Mouse (Mus musculus) olfactory bulb, adult 2 months (tissue): ENCODE measurements around the gene 2410015M20Rik. TPM values are rescaled to one million over a fixed set of nuclear protein-coding genes. Genes with fewer than 3 reads are reported as not detected.
A peak's percentile ranks its signal among the peaks of the same experiment; 100 is the strongest.
"Not testable (repeated sequence)": the region's sequence is repeated elsewhere in the genome, so short reads cannot be mapped to it uniquely, and the experiment has no call there.

ENCODE experiments used
- H3K27ac ChIP-seq: fragments of 200-500 bp; 2 replicates; pipeline ENCODE4 v1.5.1; 2012; ENCODE audit warnings: low read depth, low read length; ENCODE audit not compliant: insufficient read depth
- H3K4me1 ChIP-seq: fragments of 200-500 bp; 2 replicates; pipeline ENCODE4 v1.6.1; 2012; ENCODE audit warnings: low read length; ENCODE audit not compliant: control insufficient read depth, insufficient read depth
- H3K4me3 ChIP-seq: fragments of 200-500 bp; 2 replicates; pipeline ENCODE4 v1.5.1; 2012; ENCODE audit warnings: mild to moderate bottlenecking, low read depth, low read length, moderate library complexity; ENCODE audit not compliant: insufficient read depth
- CTCF ChIP-seq: fragments of 200-500 bp; IDR thresholded peaks from 2 replicates; pipeline ENCODE4 v1.5.1; 2012; ENCODE audit warnings: low read depth, mild to moderate bottlenecking, low read length, moderate library complexity; ENCODE audit not compliant: insufficient read depth
- POLR2A ChIP-seq: fragments of 200-500 bp; IDR thresholded peaks from 2 replicates; pipeline ENCODE4 v1.6.1; 2012; ENCODE audit warnings: mild to moderate bottlenecking, low read depth, low read length, moderate library complexity; ENCODE audit not compliant: insufficient read depth
- WGBS: fragments of 180-500 bp; shearing (Covaris S2); methylation state at CpG from one replicate; pipeline ENCODE4 v1.1.7; 2018; 5-methylcytosine and 5-hydroxymethylcytosine counted together
- polyA plus RNA-seq: library from polyadenylated mRNA; stranded (reverse); fragments of >200 nt; gene quantifications from 2 replicates; pipeline ENCODE4 v1.2.4, GENCODE M21; 2012; ENCODE audit warnings: low replicate concordance; ENCODE audit not compliant: missing spikeins, insufficient read depth, insufficient read length

The 2410015M20Rik gene
- polyA plus RNA-seq = not detected in 2 replicates

DNA sequence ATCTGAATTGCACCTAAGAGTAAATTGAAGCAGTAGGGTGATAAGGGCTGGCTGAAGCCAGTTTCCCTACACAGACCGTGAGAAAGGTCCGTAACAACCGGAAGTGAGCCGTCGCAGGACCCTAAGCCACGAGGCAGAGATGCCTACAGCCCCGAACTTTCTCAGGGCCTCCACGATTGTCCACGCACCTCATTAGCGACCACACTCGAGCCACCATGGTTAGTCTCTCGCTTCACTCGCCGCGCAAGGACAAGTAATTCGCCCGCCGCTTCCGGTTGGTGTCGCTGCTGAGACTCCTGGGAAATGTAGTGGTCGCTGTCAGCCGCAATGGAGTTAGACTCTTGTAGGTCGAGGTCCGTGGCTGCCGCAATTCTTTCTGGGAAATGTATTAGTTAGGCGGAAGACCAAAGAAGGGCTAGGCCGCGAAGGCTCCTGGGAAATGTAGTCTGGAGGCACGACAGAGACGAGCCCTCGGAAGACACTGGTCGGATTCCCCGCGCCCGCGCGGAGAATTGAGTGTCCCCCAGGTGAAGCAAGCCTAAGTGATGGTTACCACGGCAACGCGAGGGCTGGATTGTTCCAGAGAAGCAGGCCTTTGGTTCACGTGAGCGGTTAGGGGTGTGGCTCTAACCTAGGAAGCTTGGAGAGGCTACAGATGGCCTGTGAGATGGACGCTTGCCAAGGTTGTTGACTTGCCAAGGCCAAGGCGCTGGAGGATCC is at the start of gene 2410015M20Rik:
2410015M20Rik (minus strand) TSS at position 320 of the 720 bp plus-strand sequence.
- Histone ChIP-seq H3K27ac (peak within 1 kb of the TSS; percentile 66), H3K4me1 (peaks cover 24% of the 10 kb centered on the region), H3K4me3 (peak within 1 kb of the TSS; percentile 71)
- TF ChIP-seq CTCF (no peak), POLR2A (peak; percentile 36; the same call in 1 of the 2 replicates)
- WGBS = under 1% methylated on average over 44 of the region's 44 CpGs

DNA sequence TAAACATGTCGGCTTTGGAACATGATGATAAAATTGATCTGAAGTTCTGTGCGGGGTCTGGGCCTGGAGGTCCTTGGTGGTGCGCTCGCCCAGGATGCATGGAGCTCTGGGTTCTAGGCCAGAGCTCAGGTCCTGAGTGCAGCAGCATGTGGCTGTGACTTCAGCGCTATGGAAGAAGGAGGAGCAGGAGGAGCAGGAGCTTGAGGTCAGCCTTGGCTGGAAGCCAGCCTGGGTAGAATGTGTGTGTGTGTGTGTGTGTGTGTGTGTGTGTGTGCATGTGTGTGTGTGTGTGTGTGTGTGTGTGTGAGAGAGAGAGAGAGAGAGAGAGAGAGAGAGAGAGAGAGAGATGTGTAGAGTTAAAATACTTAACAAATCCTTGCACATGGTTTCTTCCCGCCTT is 46.6 kb upstream of the 2410015M20Rik start:
- Histone ChIP-seq H3K4me1 (peaks cover 7% of the 10 kb centered on the region; the same call in 1 of the 2 replicates), H3K27ac (no peak overlapping the region), H3K4me3 (no peak overlapping the region)
- WGBS = 83% methylated on average over 6 of the region's 6 CpGs
- no peak for TF ChIP-seq CTCF
- TF ChIP-seq POLR2A = no peak

DNA sequence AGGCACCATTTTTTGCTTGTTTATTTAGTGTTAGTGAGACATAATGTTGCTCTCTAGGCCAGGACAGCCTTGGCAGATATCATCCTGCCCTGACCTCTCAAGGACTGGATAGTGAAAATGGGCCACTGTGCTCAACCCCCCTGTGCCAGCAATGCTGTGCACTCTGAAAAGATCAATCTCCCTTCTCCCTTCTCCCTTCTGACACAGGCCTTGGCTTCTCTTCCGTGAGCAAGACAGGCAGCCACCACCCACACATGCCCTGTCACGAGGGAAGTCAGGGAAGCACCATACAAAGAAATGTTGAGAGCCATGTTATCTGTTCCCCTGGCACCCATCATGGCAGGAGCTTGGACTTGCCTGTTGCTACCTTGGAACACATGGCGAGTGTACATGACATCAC is 45.7 kb upstream of the 2410015M20Rik start:
- TF ChIP-seq CTCF (no peak), POLR2A (no peak)
- Histone ChIP-seq H3K4me1 (peaks cover 6% of the 10 kb centered on the region; the same call in 1 of the 2 replicates), H3K4me3 (no peak overlapping the region), H3K27ac (no peak overlapping the region)
- WGBS = 75% methylated on average over 3 of the region's 3 CpGs

DNA sequence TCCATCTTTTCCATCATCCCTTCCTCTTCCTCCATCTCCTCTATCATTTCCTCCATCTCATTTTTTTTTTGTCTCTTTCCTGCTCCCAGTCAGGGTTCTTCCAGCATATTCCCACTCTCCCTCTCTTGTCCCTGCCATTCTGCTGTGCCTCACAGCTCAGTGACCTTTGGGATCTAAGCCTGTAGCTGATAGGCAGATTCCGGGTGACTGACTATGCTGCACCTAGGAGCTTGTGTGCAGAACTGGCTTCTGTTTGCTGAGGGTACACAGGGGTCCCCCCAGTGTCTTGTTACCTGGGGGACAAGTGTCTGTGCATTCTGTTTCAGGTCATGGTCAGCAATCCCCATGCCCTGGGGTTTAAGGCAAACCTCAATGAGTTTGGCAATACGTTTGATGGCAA is 45.2 kb upstream of the 2410015M20Rik start:
- TF ChIP-seq CTCF (no peak), POLR2A (no peak)
- 77% methylated on average over 2 of the region's 2 CpGs for WGBS
- Histone ChIP-seq H3K4me1 (peaks cover under 1% of the 10 kb centered on the region; the same call in 1 of the 2 replicates), H3K27ac (no peak overlapping the region), H3K4me3 (no peak overlapping the region)

DNA sequence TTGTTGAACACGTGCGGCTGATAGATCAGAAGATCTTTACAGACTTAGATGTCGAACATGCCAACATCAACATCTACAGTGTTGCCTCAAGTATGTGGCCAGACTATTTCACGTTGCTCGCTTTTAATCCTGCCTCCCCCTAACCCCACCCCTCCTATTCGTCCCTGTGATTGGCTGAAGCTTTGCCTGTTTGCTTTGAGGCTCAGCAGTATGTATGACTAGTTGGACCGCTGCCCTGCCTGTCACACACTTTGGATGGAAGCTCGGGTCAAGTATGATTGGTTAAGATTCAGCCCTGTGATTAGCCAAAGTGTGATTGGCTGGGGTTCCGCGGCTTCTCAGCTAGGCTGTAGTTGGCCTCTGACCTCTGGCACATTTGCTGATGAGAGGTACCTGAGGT is 42.2 kb upstream of the 2410015M20Rik start:
- TF ChIP-seq POLR2A = no peak
- TF ChIP-seq CTCF = no peak
- 31% methylated on average over 10 of the region's 10 CpGs for WGBS
- Histone ChIP-seq H3K4me3 (no peak overlapping the region), H3K27ac (no peak overlapping the region), H3K4me1 (no peaks in the 10 kb centered on the region)

DNA sequence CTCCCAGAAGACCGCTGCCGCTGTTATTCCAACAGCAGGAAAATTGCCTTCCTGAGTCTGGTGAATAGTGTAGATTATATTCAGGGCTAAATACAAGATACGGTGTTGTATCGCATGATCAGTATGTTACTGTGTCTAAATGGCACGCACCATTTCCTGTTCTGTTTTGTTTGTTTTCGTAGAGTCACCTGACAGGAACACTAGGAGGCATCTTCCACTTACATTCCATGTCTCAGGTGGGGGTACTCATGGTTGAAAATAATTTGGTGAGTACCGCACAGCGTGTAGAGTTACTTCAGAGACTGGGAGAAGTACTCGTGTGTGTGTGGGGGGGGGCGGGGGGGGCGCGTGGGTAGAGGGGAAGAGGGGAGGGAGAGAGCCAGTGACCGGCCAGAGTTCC is 38.0 kb upstream of the 2410015M20Rik start:
- Histone ChIP-seq H3K27ac (no peak overlapping the region), H3K4me3 (no peak overlapping the region), H3K4me1 (no peaks in the 10 kb centered on the region)
- TF ChIP-seq POLR2A = no peak
- no peak for TF ChIP-seq CTCF
- WGBS = 61% methylated on average over 12 of the region's 13 CpGs

DNA sequence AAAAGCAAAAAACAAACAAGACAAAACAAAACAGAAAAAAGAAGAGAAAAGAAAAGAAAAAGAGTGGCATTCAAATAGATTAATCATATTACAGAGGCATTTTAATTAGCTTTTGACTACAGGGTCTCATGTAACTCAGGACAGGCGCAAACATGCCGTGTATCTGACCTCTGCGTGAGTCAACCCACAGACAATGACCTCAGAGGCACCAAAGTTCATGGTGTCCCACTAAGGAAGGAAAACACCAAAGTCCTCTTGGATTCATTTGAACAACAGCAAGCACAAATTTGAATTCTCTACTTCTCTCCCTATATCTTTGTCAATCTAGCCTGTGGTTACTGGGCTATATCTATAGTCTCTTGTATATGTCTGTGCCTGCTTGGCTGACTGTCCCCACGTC is 33.7 kb upstream of the 2410015M20Rik start:
- WGBS = 82% methylated on average over 4 of the region's 4 CpGs
- TF ChIP-seq POLR2A (no peak), CTCF (no peak)
- no peak overlapping the region for H3K27ac ChIP-seq
- H3K4me1 ChIP-seq = no peaks in the 10 kb centered on the region
- no peak overlapping the region for H3K4me3 ChIP-seq

DNA sequence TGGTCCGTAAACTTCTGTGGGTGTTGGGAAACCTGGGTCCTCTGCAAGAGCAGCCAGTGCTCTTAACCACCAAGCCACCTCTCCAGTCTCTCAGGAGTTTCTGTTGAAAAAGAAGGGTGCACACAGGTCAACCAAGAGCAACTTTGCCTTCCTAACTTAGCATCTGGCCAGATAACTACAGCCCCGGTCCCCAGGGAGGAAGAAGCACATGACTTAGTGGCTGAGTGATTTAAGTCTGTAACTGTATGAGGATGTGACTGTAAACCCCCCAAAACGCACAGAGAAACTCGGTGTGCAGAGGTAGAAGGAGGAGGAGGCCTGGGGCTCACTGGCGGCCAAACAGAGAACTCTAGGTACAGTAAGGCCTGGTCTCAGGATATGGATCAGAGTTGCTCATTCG is 24.5 kb upstream of the 2410015M20Rik start:
- TF ChIP-seq CTCF (no peak), POLR2A (no peak)
- Histone ChIP-seq H3K4me3 (no peak overlapping the region), H3K27ac (no peak overlapping the region), H3K4me1 (no peaks in the 10 kb centered on the region)
- 89% methylated on average over 6 of the region's 6 CpGs for WGBS

DNA sequence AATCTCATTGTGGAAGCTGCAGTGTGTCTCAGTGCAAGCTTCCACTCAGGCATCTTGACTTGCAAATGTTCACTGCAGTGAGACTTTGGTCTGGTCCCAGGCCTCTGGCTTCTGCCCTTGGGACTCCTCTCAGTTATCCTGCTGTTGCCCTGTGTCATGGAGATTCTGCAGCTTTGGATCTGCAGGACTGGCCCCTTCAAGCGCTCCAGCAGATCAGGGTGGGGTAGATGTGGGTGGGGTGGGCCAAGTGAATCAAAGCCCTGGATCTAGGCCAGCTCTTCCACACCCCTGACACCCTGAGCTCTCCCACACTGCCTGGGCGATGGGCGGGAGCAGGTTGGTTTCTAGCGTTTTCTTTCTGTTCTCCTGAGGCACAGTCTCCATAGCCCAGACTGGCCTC is 22.2 kb upstream of the 2410015M20Rik start:
- TF ChIP-seq POLR2A (no peak), CTCF (no peak)

DNA sequence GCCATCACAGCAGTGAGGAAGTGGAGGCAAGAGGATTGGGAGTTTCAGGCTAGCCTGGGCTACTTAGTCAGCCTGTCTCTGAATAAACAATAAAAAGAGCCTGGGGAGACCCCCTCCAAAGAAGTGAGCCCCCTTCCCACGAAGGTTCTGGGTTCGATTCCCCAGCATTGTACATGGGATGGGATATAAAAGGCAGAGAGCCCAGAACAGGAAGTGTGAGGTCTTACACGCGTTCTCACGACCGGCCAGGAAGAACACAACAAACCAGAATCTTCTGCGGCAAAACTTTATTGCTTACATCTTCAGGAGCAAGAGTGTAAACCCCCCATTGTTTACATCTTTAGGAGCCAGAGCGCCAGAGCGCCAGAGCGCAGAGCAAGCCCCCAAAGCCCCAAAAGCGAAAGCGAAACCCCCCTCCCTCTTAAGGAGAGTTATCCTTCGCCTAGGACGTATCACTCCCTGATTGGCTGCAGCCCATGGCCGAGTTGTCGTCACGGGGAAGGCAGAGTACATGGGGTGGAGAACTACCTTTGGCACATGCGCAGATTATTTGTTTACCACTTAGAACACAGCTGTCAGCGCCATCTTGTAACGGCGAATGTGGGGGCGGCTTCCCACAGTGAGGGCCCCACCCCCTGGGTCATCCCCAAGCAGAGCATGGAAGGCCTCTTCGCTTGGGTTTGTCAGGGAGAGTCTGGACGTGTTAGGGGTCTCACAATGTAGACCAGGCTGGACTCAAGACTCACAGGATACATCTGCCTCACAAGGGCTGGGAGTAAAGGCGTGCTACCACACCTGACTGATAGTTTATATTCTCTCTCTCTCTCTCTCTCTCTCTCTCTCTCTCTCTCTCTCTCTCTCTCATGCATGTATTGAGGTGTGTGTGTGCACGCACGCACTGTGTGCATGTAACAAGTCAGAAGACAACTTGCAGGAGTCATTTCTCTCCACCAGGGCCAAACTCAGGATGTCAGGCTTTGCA is 20.5 kb upstream of the 2410015M20Rik start:
- H3K4me1 ChIP-seq = peaks cover 12% of the 10 kb centered on the region
- H3K27ac ChIP-seq, H3K4me3 ChIP-seq: not testable (repeated sequence)
- WGBS = 83% methylated on average over 27 of the region's 27 CpGs

More for the DNA sequence above, 22.2 kb upstream of the 2410015M20Rik start:
- peaks cover 10% of the 10 kb centered on the region for H3K4me1 ChIP-seq
- H3K4me3 ChIP-seq = no peak overlapping the region
- no peak overlapping the region for H3K27ac ChIP-seq
- 55% methylated on average over 4 of the region's 4 CpGs for WGBS
